Mouse (Mus musculus): ENCODE measurements around the gene Tcf12. TPM values are rescaled to one million over a fixed set of nuclear protein-coding genes. Genes with fewer than 3 reads are reported as not detected.

The Tcf12 gene
- polyA plus RNA-seq, 1 experiment from 2014 or later: 191 TPM

- Histone ChIP-seq H3K4me1 (ENCODE audit: control insufficient read depth, insufficient read depth, low read length) (no peaks in the 10 kb centered on the region), H3K36me3 (ENCODE audit: control insufficient read depth, insufficient read depth, low read length) (no peaks in the 10 kb centered on the region), H3K9me3 (ENCODE audit: control insufficient read depth, low read length) (no peaks in the 10 kb centered on the region), H3K4me2 (ENCODE audit: low read depth, severe bottlenecking) (no peak overlapping the region), H3K27ac (replicated peaks; ENCODE audit: low read depth, low read length) (no peak overlapping the region), H3K4me3 (ENCODE audit: low read depth, low read length) (no peak overlapping the region), H3K9ac (ENCODE audit: low read length) (no peak overlapping the region), H3K27me3 (ENCODE audit: control insufficient read depth, insufficient read depth, low read length) (no peaks in the 10 kb centered on the region)
- no peak for ATAC-seq (ENCODE audit: insufficient number of reproducible peaks, low FRiP score, low TSS enrichment, low read depth)
- DNase-seq (ENCODE audit: low spot score): no peak
- WGBS: 91% methylated on average over 3 of the region's 3 CpGs
Measured at GRCm38 (mm10) chr9:72053144-72053543, 58.5 kb downstream of the Tcf12 start.

- Histone ChIP-seq H3K9ac (ENCODE audit: low read length) (no peak overlapping the region), H3K4me3 (ENCODE audit: low read depth, low read length) (no peak overlapping the region), H3K9me3 (ENCODE audit: control insufficient read depth, low read length) (no peaks in the 10 kb centered on the region), H3K4me2 (ENCODE audit: low read depth, severe bottlenecking) (no peak overlapping the region), H3K36me3 (ENCODE audit: control insufficient read depth, insufficient read depth, low read length) (no peaks in the 10 kb centered on the region), H3K27ac (replicated peaks; ENCODE audit: low read depth, low read length) (no peak overlapping the region), H3K4me1 (ENCODE audit: control insufficient read depth, insufficient read depth, low read length) (no peaks in the 10 kb centered on the region), H3K27me3 (ENCODE audit: control insufficient read depth, insufficient read depth, low read length) (no peaks in the 10 kb centered on the region)
- ATAC-seq (ENCODE audit: insufficient number of reproducible peaks, low FRiP score, low TSS enrichment, low read depth) (no peak), DNase-seq (ENCODE audit: low spot score) (no peak)
Measured at GRCm38 (mm10) chr9:72040156-72040555, 71.5 kb downstream of the Tcf12 start.

- DNase-seq (ENCODE audit: low spot score) (no peak), ATAC-seq (ENCODE audit: insufficient number of reproducible peaks, low FRiP score, low TSS enrichment, low read depth) (no peak)
- no peak overlapping the region for H3K9ac ChIP-seq (ENCODE audit: low read length)
- no peaks in the 10 kb centered on the region for H3K4me1 ChIP-seq (ENCODE audit: control insufficient read depth, insufficient read depth, low read length)
- H3K27me3 ChIP-seq (ENCODE audit: control insufficient read depth, insufficient read depth, low read length): no peaks in the 10 kb centered on the region
- no peak overlapping the region for H3K4me2 ChIP-seq (ENCODE audit: low read depth, severe bottlenecking)
- no peak overlapping the region for H3K27ac ChIP-seq (replicated peaks; ENCODE audit: low read depth, low read length)
- H3K36me3 ChIP-seq (ENCODE audit: control insufficient read depth, insufficient read depth, low read length): no peaks in the 10 kb centered on the region
- WGBS: 90% methylated on average over 2 of the region's 2 CpGs
- no peak overlapping the region for H3K4me3 ChIP-seq (ENCODE audit: low read depth, low read length)
- no peaks in the 10 kb centered on the region for H3K9me3 ChIP-seq (ENCODE audit: control insufficient read depth, low read length)
Measured at GRCm38 (mm10) chr9:72039369-72039768, 72.3 kb downstream of the Tcf12 start.

GRCm38 (mm10) chr9:72037059-72037516 lies 74.6 kb downstream of the Tcf12 start:
- ATAC-seq (ENCODE audit: insufficient number of reproducible peaks, low FRiP score, low TSS enrichment, low read depth): no peak
- WGBS: 81% methylated on average over 2 of the region's 2 CpGs
- Histone ChIP-seq H3K4me2 (ENCODE audit: low read depth, severe bottlenecking) (no peak overlapping the region), H3K4me3 (ENCODE audit: low read depth, low read length) (no peak overlapping the region), H3K4me1 (ENCODE audit: control insufficient read depth, insufficient read depth, low read length) (no peaks in the 10 kb centered on the region), H3K36me3 (ENCODE audit: control insufficient read depth, insufficient read depth, low read length) (no peaks in the 10 kb centered on the region), H3K9me3 (ENCODE audit: control insufficient read depth, low read length) (no peaks in the 10 kb centered on the region), H3K27me3 (ENCODE audit: control insufficient read depth, insufficient read depth, low read length) (no peaks in the 10 kb centered on the region), H3K9ac (ENCODE audit: low read length) (no peak overlapping the region), H3K27ac (replicated peaks; ENCODE audit: low read depth, low read length) (no peak overlapping the region)
- no peak for DNase-seq (ENCODE audit: low spot score)

- DNase-seq (ENCODE audit: low spot score) (no peak), ATAC-seq (ENCODE audit: insufficient number of reproducible peaks, low FRiP score, low TSS enrichment, low read depth) (no peak)
- Histone ChIP-seq H3K4me3 (ENCODE audit: low read depth, low read length) (no peak overlapping the region), H3K27me3 (ENCODE audit: control insufficient read depth, insufficient read depth, low read length) (no peaks in the 10 kb centered on the region), H3K9me3 (ENCODE audit: control insufficient read depth, low read length) (no peaks in the 10 kb centered on the region), H3K4me2 (ENCODE audit: low read depth, severe bottlenecking) (no peak overlapping the region), H3K36me3 (ENCODE audit: control insufficient read depth, insufficient read depth, low read length) (no peaks in the 10 kb centered on the region), H3K4me1 (ENCODE audit: control insufficient read depth, insufficient read depth, low read length) (no peaks in the 10 kb centered on the region), H3K27ac (replicated peaks; ENCODE audit: low read depth, low read length) (no peak overlapping the region), H3K9ac (ENCODE audit: low read length) (no peak overlapping the region)
- WGBS: 91% methylated on average over 3 of the region's 3 CpGs
Measured at GRCm38 (mm10) chr9:72036257-72036656, 75.4 kb downstream of the Tcf12 start.

GRCm38 (mm10) chr9:72033271-72033670 lies 78.4 kb downstream of the Tcf12 start:
- Histone ChIP-seq H3K4me1 (ENCODE audit: control insufficient read depth, insufficient read depth, low read length) (no peaks in the 10 kb centered on the region), H3K9me3 (ENCODE audit: control insufficient read depth, low read length) (no peaks in the 10 kb centered on the region), H3K4me3 (ENCODE audit: low read depth, low read length) (no peak overlapping the region), H3K9ac (ENCODE audit: low read length) (no peak overlapping the region), H3K4me2 (ENCODE audit: low read depth, severe bottlenecking) (no peak overlapping the region), H3K27me3 (ENCODE audit: control insufficient read depth, insufficient read depth, low read length) (no peaks in the 10 kb centered on the region), H3K36me3 (ENCODE audit: control insufficient read depth, insufficient read depth, low read length) (no peaks in the 10 kb centered on the region), H3K27ac (replicated peaks; ENCODE audit: low read depth, low read length) (no peak overlapping the region)
- DNase-seq (ENCODE audit: low spot score) (no peak), ATAC-seq (ENCODE audit: insufficient number of reproducible peaks, low FRiP score, low TSS enrichment, low read depth) (no peak)
- WGBS: 96% methylated on average over 2 of the region's 2 CpGs

GRCm38 (mm10) chr9:72030274-72030673 lies 81.4 kb downstream of the Tcf12 start:
- Histone ChIP-seq H3K27me3 (ENCODE audit: control insufficient read depth, insufficient read depth, low read length) (no peaks in the 10 kb centered on the region), H3K27ac (replicated peaks; ENCODE audit: low read depth, low read length) (no peak overlapping the region), H3K9ac (ENCODE audit: low read length) (no peak overlapping the region), H3K4me1 (ENCODE audit: control insufficient read depth, insufficient read depth, low read length) (no peaks in the 10 kb centered on the region), H3K9me3 (ENCODE audit: control insufficient read depth, low read length) (no peaks in the 10 kb centered on the region), H3K4me3 (ENCODE audit: low read depth, low read length) (no peak overlapping the region), H3K4me2 (ENCODE audit: low read depth, severe bottlenecking) (no peak overlapping the region), H3K36me3 (ENCODE audit: control insufficient read depth, insufficient read depth, low read length) (no peaks in the 10 kb centered on the region)
- ATAC-seq (ENCODE audit: insufficient number of reproducible peaks, low FRiP score, low TSS enrichment, low read depth) (no peak), DNase-seq (ENCODE audit: low spot score) (no peak)

- no peak overlapping the region for H3K27ac ChIP-seq (replicated peaks; ENCODE audit: low read depth, low read length)
- H3K36me3 ChIP-seq (ENCODE audit: control insufficient read depth, insufficient read depth, low read length): no peaks in the 10 kb centered on the region
- ATAC-seq (ENCODE audit: insufficient number of reproducible peaks, low FRiP score, low TSS enrichment, low read depth): no peak
- no peaks in the 10 kb centered on the region for H3K4me1 ChIP-seq (ENCODE audit: control insufficient read depth, insufficient read depth, low read length)
- no peak overlapping the region for H3K4me3 ChIP-seq (ENCODE audit: low read depth, low read length)
- WGBS: 78% methylated on average over 1 of the region's 1 CpGs
- H3K4me2 ChIP-seq (ENCODE audit: low read depth, severe bottlenecking): no peak overlapping the region
- no peak overlapping the region for H3K9ac ChIP-seq (ENCODE audit: low read length)
- H3K27me3 ChIP-seq (ENCODE audit: control insufficient read depth, insufficient read depth, low read length): no peaks in the 10 kb centered on the region
- DNase-seq (ENCODE audit: low spot score): no peak
- H3K9me3 ChIP-seq (ENCODE audit: control insufficient read depth, low read length): no peaks in the 10 kb centered on the region
Measured at GRCm38 (mm10) chr9:72029601-72030000, 82.1 kb downstream of the Tcf12 start.

- H3K9ac ChIP-seq (ENCODE audit: low read length): no peak overlapping the region
- H3K27me3 ChIP-seq (ENCODE audit: control insufficient read depth, insufficient read depth, low read length): no peaks in the 10 kb centered on the region
- no peak overlapping the region for H3K4me3 ChIP-seq (ENCODE audit: low read depth, low read length)
- ATAC-seq (ENCODE audit: insufficient number of reproducible peaks, low FRiP score, low TSS enrichment, low read depth): no peak
- H3K27ac ChIP-seq (replicated peaks; ENCODE audit: low read depth, low read length): no peak overlapping the region
- no peaks in the 10 kb centered on the region for H3K36me3 ChIP-seq (ENCODE audit: control insufficient read depth, insufficient read depth, low read length)
- DNase-seq (ENCODE audit: low spot score): no peak
- H3K4me1 ChIP-seq (ENCODE audit: control insufficient read depth, insufficient read depth, low read length): no peaks in the 10 kb centered on the region
- 79% methylated on average over 5 of the region's 5 CpGs for WGBS
- no peaks in the 10 kb centered on the region for H3K9me3 ChIP-seq (ENCODE audit: control insufficient read depth, low read length)
- H3K4me2 ChIP-seq (ENCODE audit: low read depth, severe bottlenecking): no peak overlapping the region
Measured at GRCm38 (mm10) chr9:72023274-72023673, 88.4 kb downstream of the Tcf12 start.

All from limb, embryonic 11.5 days (tissue).